Mouse (Mus musculus) cerebral cortex, adult 2 months (tissue): ENCODE measurements around the gene Cort.

ENCODE experiments used
- WGBS: fragments of 180-500 bp; shearing (Covaris S2); methylation state at CpG from one replicate; pipeline ENCODE4 v1.1.7; 2018; 5-methylcytosine and 5-hydroxymethylcytosine counted together

Cort gene

GRCm38 (mm10) chr4:149126663-149127062 lies at the start of gene Cort:
Gene Cort, minus strand, starts transcription at chr4:149126763.
- WGBS: 54% methylated on average over 11 of the region's 11 CpGs

GRCm38 (mm10) chr4:149173661-149174060 lies 47.1 kb upstream of the Cort start:
- WGBS: 61% methylated on average over 6 of the region's 6 CpGs

- WGBS: 41% methylated on average over 2 of the region's 2 CpGs
These were observed 46.1 kb upstream of the Cort start for GRCm38 (mm10) chr4:149172666-149173065.

GRCm38 (mm10) chr4:149172083-149172482 lies 45.5 kb upstream of the Cort start:
- 74% methylated on average over 5 of the region's 5 CpGs for WGBS

- WGBS: 49% methylated on average over 5 of the region's 5 CpGs
These were observed 45.0 kb upstream of the Cort start for GRCm38 (mm10) chr4:149171581-149171981.

GRCm38 (mm10) chr4:149170394-149170931 lies 43.9 kb upstream of the Cort start:
- whole genome bisulfite sequencing: 62% methylated on average over 7 of the region's 7 CpGs

GRCm38 (mm10) chr4:149169926-149170325 lies 43.4 kb upstream of the Cort start:
- 74% methylated on average over 8 of the region's 8 CpGs for WGBS

- 69% methylated on average over 2 of the region's 2 CpGs for WGBS
These were observed 41.5 kb upstream of the Cort start for GRCm38 (mm10) chr4:149168016-149168415.

- 1% methylated on average over 27 of the region's 27 CpGs for WGBS
These were observed 40.5 kb upstream of the Cort start for GRCm38 (mm10) chr4:149166957-149167611.

GRCm38 (mm10) chr4:149166215-149166946 lies 39.8 kb upstream of the Cort start, which contains the start of gene Pgd:
Gene Pgd, minus strand, starts transcription at chr4:149166771.
- WGBS: under 1% methylated on average over 59 of the region's 59 CpGs

GRCm38 (mm10) chr4:149164150-149164549 lies 37.6 kb upstream of the Cort start:
- 51% methylated on average over 5 of the region's 5 CpGs for WGBS

- 64% methylated on average over 1 of the region's 1 CpGs for WGBS
These were observed 36.6 kb upstream of the Cort start for GRCm38 (mm10) chr4:149163196-149163595.

GRCm38 (mm10) chr4:149161166-149161565 lies 34.6 kb upstream of the Cort start:
- WGBS: 95% methylated on average over 6 of the region's 6 CpGs

GRCm38 (mm10) chr4:149159891-149160290 lies 33.3 kb upstream of the Cort start:
- 85% methylated on average over 13 of the region's 13 CpGs for WGBS

- 80% methylated on average over 2 of the region's 2 CpGs for WGBS
These were observed 32.6 kb upstream of the Cort start for GRCm38 (mm10) chr4:149159203-149159602.

GRCm38 (mm10) chr4:149157415-149157973 lies 30.9 kb upstream of the Cort start:
- WGBS: 92% methylated on average over 8 of the region's 8 CpGs

GRCm38 (mm10) chr4:149155711-149156110 lies 29.1 kb upstream of the Cort start:
- WGBS: 89% methylated on average over 6 of the region's 6 CpGs

GRCm38 (mm10) chr4:149154859-149155258 lies 28.3 kb upstream of the Cort start:
- 99% methylated on average over 7 of the region's 7 CpGs for WGBS

- 94% methylated on average over 11 of the region's 11 CpGs for WGBS
These were observed 24.2 kb upstream of the Cort start for GRCm38 (mm10) chr4:149150721-149151120.

GRCm38 (mm10) chr4:149150256-149150655 lies 23.7 kb upstream of the Cort start:
- WGBS: 72% methylated on average over 11 of the region's 11 CpGs

- 79% methylated on average over 7 of the region's 7 CpGs for WGBS
These were observed 23.0 kb upstream of the Cort start for GRCm38 (mm10) chr4:149149611-149150010.

GRCm38 (mm10) chr4:149149196-149149595 lies 22.6 kb upstream of the Cort start:
- WGBS: 82% methylated on average over 9 of the region's 9 CpGs

- WGBS: 77% methylated on average over 4 of the region's 4 CpGs
These were observed 21.5 kb upstream of the Cort start for GRCm38 (mm10) chr4:149148084-149148483.
